Mouse (Mus musculus): ENCODE measurements around the gene Ppp1r16b. TPM values are rescaled to one million over a fixed set of nuclear protein-coding genes. Genes with fewer than 3 reads are reported as not detected.

The Ppp1r16b gene
- polyA plus RNA-seq, 1 experiment from 2014 or later = 4.5 TPM

- H3K27me3 ChIP-seq (ENCODE audit: control insufficient read depth, insufficient read depth, low read length) = no peaks in the 10 kb centered on the region
- no peaks in the 10 kb centered on the region for H3K9me3 ChIP-seq (replicated peaks; ENCODE audit: control insufficient read depth, low read length)
- H3K36me3 ChIP-seq (ENCODE audit: control insufficient read depth, insufficient read depth, low read length) = peaks cover 12% of the 10 kb centered on the region
- ATAC-seq (replicated peaks; ENCODE audit: insufficient number of reproducible peaks, low FRiP score, low TSS enrichment) = no peak
- H3K4me2 ChIP-seq = peak overlapping the region; percentile 14; the same call in 1 of the 2 replicates
- H3K4me3 ChIP-seq (ENCODE audit: low read depth, low read length) = no peak overlapping the region
- 0 out of 2 replicates have a peak overlapping the region, but pooled peaks have one; percentile 17 for H3K27ac ChIP-seq (ENCODE audit: low read depth, low read length)
- no peak overlapping the region for H3K9ac ChIP-seq (ENCODE audit: low read depth, low read length)
- peaks cover 35% of the 10 kb centered on the region for H3K4me1 ChIP-seq (ENCODE audit: control insufficient read depth, insufficient read depth, low read length)
- WGBS (ENCODE audit: insufficient replicate concordance) = 21% methylated on average over 6 of the region's 6 CpGs
These were observed 112.3 kb downstream of the Ppp1r16b start for GRCm38 (mm10) chr2:158777490-158777889.

DNA sequence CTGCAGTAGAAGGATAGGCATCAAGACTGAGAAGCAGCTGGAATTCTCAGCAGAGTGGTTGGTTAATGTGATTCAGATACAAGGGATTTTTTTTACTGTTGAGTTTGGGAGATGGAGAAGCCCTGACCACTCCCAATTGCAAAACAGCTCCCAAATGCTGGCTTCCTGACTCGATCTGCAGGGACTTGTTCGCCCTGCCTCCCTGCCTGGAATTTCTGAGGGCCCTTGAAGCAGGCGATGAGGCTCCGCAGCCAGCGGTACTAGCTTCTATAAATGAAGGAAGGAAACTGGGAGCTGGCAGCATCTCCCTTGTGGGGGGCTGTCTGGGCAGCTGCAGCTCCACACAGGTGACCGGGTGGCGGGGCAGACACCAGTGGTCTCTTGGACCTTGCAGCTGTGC, 113.2 kb downstream of the Ppp1r16b start:
- peaks cover 32% of the 10 kb centered on the region for H3K4me1 ChIP-seq (ENCODE audit: control insufficient read depth, insufficient read depth, low read length)
- H3K36me3 ChIP-seq (ENCODE audit: control insufficient read depth, insufficient read depth, low read length) = peaks cover 12% of the 10 kb centered on the region
- no peak overlapping the region for H3K4me2 ChIP-seq
- H3K9me3 ChIP-seq (replicated peaks; ENCODE audit: control insufficient read depth, low read length) = no peaks in the 10 kb centered on the region
- no peak for ATAC-seq (replicated peaks; ENCODE audit: insufficient number of reproducible peaks, low FRiP score, low TSS enrichment)
- WGBS (ENCODE audit: insufficient replicate concordance) = 50% methylated on average over 7 of the region's 7 CpGs
- H3K4me3 ChIP-seq (ENCODE audit: low read depth, low read length) = no peak overlapping the region
- H3K27ac ChIP-seq (ENCODE audit: low read depth, low read length) = no peak overlapping the region
- H3K9ac ChIP-seq (ENCODE audit: low read depth, low read length) = no peak overlapping the region
- no peaks in the 10 kb centered on the region for H3K27me3 ChIP-seq (ENCODE audit: control insufficient read depth, insufficient read depth, low read length)

DNA sequence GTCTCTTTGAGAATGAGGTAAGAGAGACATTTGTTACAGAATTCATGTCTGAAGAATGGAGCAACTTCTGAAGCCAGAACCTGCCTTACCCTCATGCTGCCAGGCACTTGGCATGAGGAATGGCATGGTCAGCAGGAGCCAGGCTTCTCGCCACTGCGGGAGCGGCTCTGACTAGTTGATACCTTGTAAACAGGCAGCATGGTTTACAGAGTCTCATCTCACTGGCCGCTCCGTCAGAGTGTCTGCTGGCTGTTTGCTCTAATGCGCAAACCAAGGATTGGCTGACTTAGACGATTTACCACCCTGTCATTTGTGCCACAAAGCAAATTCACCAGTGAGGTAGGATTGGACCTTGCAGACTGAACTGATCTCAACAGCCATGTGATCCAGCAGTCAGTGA, 115.9 kb downstream of the Ppp1r16b start:
- peaks cover 19% of the 10 kb centered on the region for H3K4me1 ChIP-seq (ENCODE audit: control insufficient read depth, insufficient read depth, low read length)
- no peak overlapping the region for H3K4me2 ChIP-seq
- H3K9me3 ChIP-seq (replicated peaks; ENCODE audit: control insufficient read depth, low read length) = no peaks in the 10 kb centered on the region
- no peak overlapping the region for H3K4me3 ChIP-seq (ENCODE audit: low read depth, low read length)
- no peaks in the 10 kb centered on the region for H3K27me3 ChIP-seq (ENCODE audit: control insufficient read depth, insufficient read depth, low read length)
- no peak for ATAC-seq (replicated peaks; ENCODE audit: insufficient number of reproducible peaks, low FRiP score, low TSS enrichment)
- WGBS (ENCODE audit: insufficient replicate concordance) = 91% methylated on average over 7 of the region's 7 CpGs
- no peak overlapping the region for H3K27ac ChIP-seq (ENCODE audit: low read depth, low read length)
- H3K36me3 ChIP-seq (ENCODE audit: control insufficient read depth, insufficient read depth, low read length) = peaks cover 28% of the 10 kb centered on the region
- H3K9ac ChIP-seq (ENCODE audit: low read depth, low read length) = no peak overlapping the region

DNA sequence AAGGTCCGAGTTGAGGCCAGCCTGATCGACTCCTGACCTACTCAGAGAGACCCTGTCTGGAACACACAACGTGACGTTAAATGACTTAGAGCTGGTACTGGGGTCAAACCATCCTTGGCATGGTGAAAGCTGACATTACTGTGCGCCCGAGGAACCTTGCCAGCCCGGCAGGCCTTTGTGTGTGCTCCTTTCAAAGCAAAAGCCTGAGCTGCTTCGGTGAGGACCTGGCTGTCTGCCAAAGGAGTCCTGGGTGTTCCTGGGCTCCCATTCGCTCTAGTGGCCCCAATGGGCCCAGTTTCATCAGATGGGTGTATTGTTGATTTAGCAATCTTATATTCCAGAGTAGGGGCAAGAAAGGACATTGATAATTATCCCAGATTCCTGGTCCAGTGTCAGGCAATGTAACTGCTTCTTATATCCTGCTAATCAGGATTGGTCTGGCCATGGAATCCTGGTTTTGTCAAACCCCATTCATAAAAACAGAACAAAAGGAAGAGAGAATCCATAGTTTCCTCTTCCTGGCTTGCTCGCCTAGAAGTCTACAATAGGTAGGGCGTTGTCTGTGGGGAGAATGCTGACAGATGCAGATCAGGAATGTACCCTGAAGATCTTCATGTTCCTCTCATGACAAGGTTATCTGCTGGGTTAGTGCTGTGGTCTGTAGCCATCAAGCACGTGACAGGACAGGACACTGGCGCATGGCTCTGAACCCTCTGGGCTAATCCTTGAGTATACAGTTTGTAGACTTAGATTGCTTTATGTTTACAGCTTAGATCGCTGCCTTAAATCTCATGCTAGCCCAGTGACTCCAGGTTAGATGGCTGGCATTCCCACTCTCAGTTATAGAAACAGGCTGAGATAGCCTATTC, 122.0 kb downstream of the Ppp1r16b start:
- H3K9ac ChIP-seq (ENCODE audit: low read depth, low read length) = no peak overlapping the region
- H3K4me3 ChIP-seq (ENCODE audit: low read depth, low read length) = no peak overlapping the region
- H3K27ac ChIP-seq (ENCODE audit: low read depth, low read length) = no peak overlapping the region
- H3K4me2 ChIP-seq = no peak overlapping the region
- 84% methylated on average over 14 of the region's 14 CpGs for WGBS (ENCODE audit: insufficient replicate concordance)
- H3K4me1 ChIP-seq (ENCODE audit: control insufficient read depth, insufficient read depth, low read length) = no peaks in the 10 kb centered on the region
- no peaks in the 10 kb centered on the region for H3K9me3 ChIP-seq (replicated peaks; ENCODE audit: control insufficient read depth, low read length)
- ATAC-seq (replicated peaks; ENCODE audit: insufficient number of reproducible peaks, low FRiP score, low TSS enrichment) = no peak
- H3K27me3 ChIP-seq (ENCODE audit: control insufficient read depth, insufficient read depth, low read length) = no peaks in the 10 kb centered on the region
- H3K36me3 ChIP-seq (ENCODE audit: control insufficient read depth, insufficient read depth, low read length) = peaks cover 19% of the 10 kb centered on the region

GRCm38 (mm10) chr2:158794494-158795004, 129.4 kb downstream of the Ppp1r16b start, which contains the start of gene Dhx35:
Gene Dhx35 (plus strand): TSS chr2:158794807.
- Histone ChIP-seq H3K9me3 (replicated peaks; ENCODE audit: control insufficient read depth, low read length) (no peaks in the 10 kb centered on the region), H3K27ac (ENCODE audit: low read depth, low read length) (peak within 1 kb of the TSS; percentile 73), H3K27me3 (ENCODE audit: control insufficient read depth, insufficient read depth, low read length) (no peaks in the 10 kb centered on the region), H3K4me1 (ENCODE audit: control insufficient read depth, insufficient read depth, low read length) (0 out of 2 replicates have a peak, but pooled peaks cover 8% of the 10 kb centered on the region), H3K4me3 (ENCODE audit: low read depth, low read length) (peak within 1 kb of the TSS; percentile 71), H3K36me3 (ENCODE audit: control insufficient read depth, insufficient read depth, low read length) (no peaks in the 10 kb centered on the region), H3K9ac (ENCODE audit: low read depth, low read length) (peak within 1 kb of the TSS; percentile 75), H3K4me2 (peak within 1 kb of the TSS; percentile 88)
- whole genome bisulfite sequencing (ENCODE audit: insufficient replicate concordance) = under 1% methylated on average over 29 of the region's 33 CpGs
- peak; percentile 98 for ATAC-seq (replicated peaks; ENCODE audit: insufficient number of reproducible peaks, low FRiP score, low TSS enrichment)

- Histone ChIP-seq H3K9ac (ENCODE audit: low read depth, low read length) (peak overlapping the region; percentile 75), H3K4me3 (ENCODE audit: low read depth, low read length) (peak overlapping the region; percentile 71), H3K27ac (ENCODE audit: low read depth, low read length) (peak overlapping the region; percentile 73), H3K27me3 (ENCODE audit: control insufficient read depth, insufficient read depth, low read length) (no peaks in the 10 kb centered on the region), H3K4me1 (ENCODE audit: control insufficient read depth, insufficient read depth, low read length) (0 out of 2 replicates have a peak, but pooled peaks cover 8% of the 10 kb centered on the region), H3K4me2 (peak overlapping the region; percentile 88), H3K36me3 (ENCODE audit: control insufficient read depth, insufficient read depth, low read length) (peaks cover 5% of the 10 kb centered on the region; the same call in 1 of the 2 replicates), H3K9me3 (replicated peaks; ENCODE audit: control insufficient read depth, low read length) (peaks cover 2% of the 10 kb centered on the region; the same call in 1 of the 2 replicates)
- 6% methylated on average over 15 of the region's 15 CpGs for WGBS (ENCODE audit: insufficient replicate concordance)
- ATAC-seq (replicated peaks; ENCODE audit: insufficient number of reproducible peaks, low FRiP score, low TSS enrichment) = peak; percentile 7; the same call in 1 of the 2 replicates
These were observed 129.8 kb downstream of the Ppp1r16b start for GRCm38 (mm10) chr2:158795043-158795442.

GRCm38 (mm10) chr2:158795875-158796274, 130.7 kb downstream of the Ppp1r16b start:
- Histone ChIP-seq H3K27me3 (ENCODE audit: control insufficient read depth, insufficient read depth, low read length) (no peaks in the 10 kb centered on the region), H3K27ac (ENCODE audit: low read depth, low read length) (no peak overlapping the region), H3K4me2 (no peak overlapping the region), H3K36me3 (ENCODE audit: control insufficient read depth, insufficient read depth, low read length) (peaks cover 6% of the 10 kb centered on the region; the same call in 1 of the 2 replicates), H3K9ac (ENCODE audit: low read depth, low read length) (no peak overlapping the region), H3K4me3 (ENCODE audit: low read depth, low read length) (no peak overlapping the region), H3K9me3 (replicated peaks; ENCODE audit: control insufficient read depth, low read length) (peaks cover 2% of the 10 kb centered on the region; the same call in 1 of the 2 replicates), H3K4me1 (ENCODE audit: control insufficient read depth, insufficient read depth, low read length) (0 out of 2 replicates have a peak, but pooled peaks cover 8% of the 10 kb centered on the region)
- WGBS (ENCODE audit: insufficient replicate concordance) = 81% methylated on average over 2 of the region's 2 CpGs
- no peak for ATAC-seq (replicated peaks; ENCODE audit: insufficient number of reproducible peaks, low FRiP score, low TSS enrichment)

- 0 out of 2 replicates have a peak, but pooled peaks cover 4% of the 10 kb centered on the region for H3K4me1 ChIP-seq (ENCODE audit: control insufficient read depth, insufficient read depth, low read length)
- no peak overlapping the region for H3K27ac ChIP-seq (ENCODE audit: low read depth, low read length)
- WGBS (ENCODE audit: insufficient replicate concordance) = 73% methylated on average over 4 of the region's 4 CpGs
- no peaks in the 10 kb centered on the region for H3K27me3 ChIP-seq (ENCODE audit: control insufficient read depth, insufficient read depth, low read length)
- no peak overlapping the region for H3K4me3 ChIP-seq (ENCODE audit: low read depth, low read length)
- H3K4me2 ChIP-seq = no peak overlapping the region
- no peak for ATAC-seq (replicated peaks; ENCODE audit: insufficient number of reproducible peaks, low FRiP score, low TSS enrichment)
- H3K36me3 ChIP-seq (ENCODE audit: control insufficient read depth, insufficient read depth, low read length) = peaks cover 11% of the 10 kb centered on the region
- no peak overlapping the region for H3K9ac ChIP-seq (ENCODE audit: low read depth, low read length)
- peaks cover 2% of the 10 kb centered on the region; the same call in 1 of the 2 replicates for H3K9me3 ChIP-seq (replicated peaks; ENCODE audit: control insufficient read depth, low read length)
These were observed 134.1 kb downstream of the Ppp1r16b start for GRCm38 (mm10) chr2:158799328-158799727.

Data from heart, embryonic 11.5 days (tissue).